Mouse (Mus musculus) C2C12 (cell line): Measurements from ENCODE around the gene Exoc5. TPM values are rescaled to one million over a fixed set of nuclear protein-coding genes. Genes with fewer than 3 reads are reported as not detected.

Source experiments
- H3K27me3 ChIP-seq: one replicate; pipeline ENCODE4 v1.6.1; 2011; ENCODE audit not compliant: control insufficient read depth, insufficient read depth, insufficient read length
- H3K36me3 ChIP-seq: one replicate; pipeline ENCODE4 v1.6.1; 2011; ENCODE audit not compliant: control insufficient read depth, insufficient read depth
- H3K4me3 ChIP-seq: one replicate; pipeline ENCODE4 v1.5.1; 2011; ENCODE audit warnings: mild to moderate bottlenecking, control low read depth; ENCODE audit not compliant: poor library complexity, insufficient read depth, severe bottlenecking
- H3K79me2 ChIP-seq: one replicate; pipeline ENCODE4 v1.6.1; 2011; ENCODE audit not compliant: control insufficient read depth, insufficient read depth
- H3K79me3 ChIP-seq: one replicate; pipeline ENCODE4 v1.6.1; 2011; ENCODE audit warnings: low read depth, control low read depth
- H3ac ChIP-seq: one replicate; pipeline ENCODE3; 2011; ENCODE audit warnings: low read depth; ENCODE audit not compliant: control insufficient read depth, insufficient read length
- CEBPB ChIP-seq: IDR thresholded peaks from one replicate; pipeline ENCODE4 v1.6.1; 2011; ENCODE audit warnings: low read depth, mild to moderate bottlenecking, control low read depth, moderate library complexity
- CTCF ChIP-seq: IDR thresholded peaks from one replicate; pipeline ENCODE4 v1.5.1; 2011; ENCODE audit not compliant: control insufficient read depth, insufficient read depth, insufficient read length
- FOSL1 ChIP-seq: IDR thresholded peaks from one replicate; pipeline ENCODE4 v1.8.0; 2011; ENCODE audit warnings: mild to moderate bottlenecking, low read length; ENCODE audit not compliant: poor library complexity, insufficient read depth, severe bottlenecking
- MAX ChIP-seq: IDR thresholded peaks from one replicate; pipeline ENCODE4 v1.6.1; 2011; ENCODE audit warnings: mild to moderate bottlenecking, control low read depth
- MYOD1 ChIP-seq: IDR thresholded peaks from one replicate; pipeline ENCODE4 v1.6.1; 2011; ENCODE audit warnings: low read depth; ENCODE audit not compliant: control insufficient read depth, insufficient read length
- MYOG ChIP-seq: IDR thresholded peaks from one replicate; pipeline ENCODE4 v1.6.1; 2011; ENCODE audit not compliant: control insufficient read depth, insufficient read length; ENCODE audit errors: extremely low read depth
- USF1 ChIP-seq: IDR thresholded peaks from one replicate; pipeline ENCODE4 v1.6.1; 2011; ENCODE audit warnings: low read depth, mild to moderate bottlenecking, control low read depth, moderate library complexity
- polyA plus RNA-seq: library from polyadenylated mRNA; unstranded; fragments of >200 nt; fragmentation: generic; extraction: Trizol; gene quantifications from one replicate; pipeline ENCODE4 v1.2.1, GENCODE M21; 2012; ENCODE audit warnings: missing spikeins

Exoc5 gene
- polyA plus RNA-seq, 1 experiment = 12.9 TPM

- peaks cover 18% of the 10 kb centered on the region for H3K36me3 ChIP-seq
- H3K4me3 ChIP-seq = no peak overlapping the region
- H3K79me3 ChIP-seq = no peaks in the 10 kb centered on the region
- H3K79me2 ChIP-seq = no peaks in the 10 kb centered on the region
- TF ChIP-seq USF1 (no peak), FOSL1 (no peak), MYOD1 (no peak), MYOG (no peak), MAX (no peak), CEBPB (no peak), CTCF (no peak)
- H3K27me3 ChIP-seq = no peaks in the 10 kb centered on the region
- no peak overlapping the region for H3ac ChIP-seq
These were observed 21.9 kb upstream of the Exoc5 start for GRCm38 (mm10) chr14:49088155-49089048.

DNA sequence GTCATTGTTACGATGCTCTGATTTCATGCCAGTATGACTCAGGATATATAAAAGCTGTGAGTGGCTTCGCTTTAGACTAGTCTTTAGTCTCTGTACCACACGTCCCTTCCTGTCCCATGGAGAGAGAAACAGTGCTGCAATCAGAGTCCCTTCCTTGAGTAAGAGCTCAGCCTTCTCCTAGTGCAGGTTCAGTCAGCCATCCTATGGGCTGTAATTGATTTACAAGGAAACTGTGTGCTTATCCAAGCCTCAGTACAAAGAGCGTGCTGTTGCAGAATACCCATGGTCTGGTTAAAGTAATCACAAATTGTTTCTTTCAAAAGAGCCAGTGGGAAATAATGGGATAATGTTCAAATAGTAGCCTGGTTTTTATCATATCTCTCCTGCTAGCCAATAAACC is 20.1 kb upstream of the Exoc5 start:
- no peaks in the 10 kb centered on the region for H3K79me3 ChIP-seq
- no peak overlapping the region for H3K4me3 ChIP-seq
- H3K36me3 ChIP-seq = peaks cover 18% of the 10 kb centered on the region
- no peak overlapping the region for H3ac ChIP-seq
- H3K79me2 ChIP-seq = no peaks in the 10 kb centered on the region
- TF ChIP-seq CEBPB = no peak
- no peak for TF ChIP-seq FOSL1
- TF ChIP-seq MYOD1 = no peak
- no peak for TF ChIP-seq USF1
- no peak for TF ChIP-seq CTCF
- TF ChIP-seq MYOG = no peak
- no peak for TF ChIP-seq MAX
- no peaks in the 10 kb centered on the region for H3K27me3 ChIP-seq

DNA sequence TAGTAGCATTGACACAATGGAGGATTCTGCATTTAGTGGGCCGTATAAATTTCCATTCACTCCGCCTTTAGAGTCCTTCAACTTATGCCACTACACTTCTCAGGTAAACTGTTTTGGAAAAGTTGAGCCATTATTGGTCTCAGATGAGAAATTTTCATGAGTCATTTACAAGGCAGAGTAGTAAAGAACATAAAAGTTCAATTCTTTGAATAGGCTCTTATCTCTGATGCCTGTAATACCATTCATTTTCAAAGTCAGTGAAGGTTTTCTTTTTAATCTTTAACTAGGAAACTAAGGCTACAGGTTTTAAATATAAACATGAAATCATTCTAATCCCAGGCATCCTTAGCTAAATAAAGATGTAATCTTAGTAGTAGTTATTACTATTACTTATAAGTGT is 12.4 kb upstream of the Exoc5 start:
- H3K79me3 ChIP-seq = no peaks in the 10 kb centered on the region
- H3ac ChIP-seq = no peak overlapping the region
- TF ChIP-seq MYOD1 (no peak), FOSL1 (no peak), MYOG (no peak), MAX (no peak), USF1 (no peak), CTCF (no peak), CEBPB (no peak)
- peaks cover 6% of the 10 kb centered on the region for H3K36me3 ChIP-seq
- H3K4me3 ChIP-seq = no peak overlapping the region
- no peaks in the 10 kb centered on the region for H3K79me2 ChIP-seq
- no peaks in the 10 kb centered on the region for H3K27me3 ChIP-seq

DNA sequence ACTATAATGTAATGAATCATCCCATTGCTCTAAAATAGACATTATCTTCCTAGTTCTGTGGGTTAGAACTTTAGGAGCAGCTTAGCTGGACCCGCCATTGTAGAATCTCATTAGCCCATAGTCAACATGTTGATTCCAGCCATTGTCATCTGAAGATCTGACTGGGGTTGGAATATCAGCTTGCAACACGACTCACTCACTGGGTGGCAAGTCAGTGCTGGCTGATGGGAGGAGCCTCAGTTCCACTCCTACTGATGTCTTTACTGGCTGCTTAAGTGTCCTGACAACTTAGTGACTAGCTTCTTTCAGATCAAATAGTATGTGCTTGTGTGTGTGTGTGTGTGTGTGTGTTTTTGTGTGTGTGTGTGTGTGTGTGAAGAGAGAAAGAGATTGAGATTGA is 7.9 kb upstream of the Exoc5 start:
- Histone ChIP-seq H3K4me3 (no peak overlapping the region), H3K79me3 (peaks cover under 1% of the 10 kb centered on the region), H3K27me3 (no peaks in the 10 kb centered on the region), H3ac (no peak overlapping the region), H3K36me3 (peaks cover 6% of the 10 kb centered on the region), H3K79me2 (peaks cover 14% of the 10 kb centered on the region)
- TF ChIP-seq USF1 (no peak), MYOG (no peak), CTCF (no peak), CEBPB (no peak), MAX (no peak), FOSL1 (no peak), MYOD1 (no peak)

DNA sequence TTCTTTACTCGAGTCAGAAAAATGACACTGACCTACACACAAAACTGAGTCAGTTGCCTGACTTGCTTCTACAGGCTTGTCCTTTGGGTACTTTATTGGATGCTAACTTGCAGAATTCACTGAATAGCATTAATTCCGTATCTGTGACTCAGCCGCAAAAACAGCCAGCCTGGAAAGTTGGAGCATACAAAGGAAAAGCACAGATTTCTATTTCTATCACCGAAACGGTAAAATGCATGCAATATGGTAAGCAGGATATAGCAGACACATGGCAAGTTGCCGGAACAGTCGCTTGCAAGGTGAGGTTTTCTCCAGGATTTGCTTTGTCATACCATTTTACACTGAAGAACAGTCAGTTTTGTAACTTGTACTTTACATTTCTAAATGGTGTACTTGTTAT is 7.4 kb upstream of the Exoc5 start:
- Histone ChIP-seq H3K27me3 (no peaks in the 10 kb centered on the region), H3K4me3 (no peak overlapping the region), H3ac (no peak overlapping the region), H3K79me3 (peaks cover 3% of the 10 kb centered on the region), H3K36me3 (peaks cover 6% of the 10 kb centered on the region), H3K79me2 (peaks cover 18% of the 10 kb centered on the region)
- no peak for TF ChIP-seq MYOD1
- no peak for TF ChIP-seq MAX
- no peak for TF ChIP-seq FOSL1
- no peak for TF ChIP-seq MYOG
- TF ChIP-seq USF1 = no peak

DNA sequence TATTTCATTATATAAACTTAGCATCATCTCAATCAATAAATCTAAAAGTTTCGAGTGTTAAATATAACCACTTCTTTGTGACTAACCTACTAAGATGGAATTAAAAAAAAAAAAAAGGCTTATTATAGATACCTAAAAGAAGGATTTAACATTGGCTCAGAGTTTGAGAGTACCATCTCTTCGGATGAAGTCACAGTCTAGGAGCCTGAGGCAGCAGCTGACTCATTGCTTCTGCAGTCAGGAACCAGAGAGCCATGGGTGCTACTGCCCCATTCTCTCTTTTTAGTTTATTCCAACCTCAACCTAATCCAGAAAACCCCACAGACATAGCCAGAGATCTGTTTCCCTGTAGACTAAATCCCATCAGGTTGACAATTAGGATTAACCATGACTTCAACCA is 6.4 kb upstream of the Exoc5 start:
- TF ChIP-seq MAX (no peak), MYOG (no peak), USF1 (no peak), CEBPB (no peak), FOSL1 (no peak), MYOD1 (no peak), CTCF (no peak)
- H3ac ChIP-seq = no peak overlapping the region
- no peak overlapping the region for H3K4me3 ChIP-seq
- H3K27me3 ChIP-seq = no peaks in the 10 kb centered on the region
- H3K36me3 ChIP-seq = peaks cover 6% of the 10 kb centered on the region
- H3K79me3 ChIP-seq = peaks cover 12% of the 10 kb centered on the region
- H3K79me2 ChIP-seq = peaks cover 29% of the 10 kb centered on the region
